Mouse (Mus musculus): ENCODE results near the gene Smap1.

The Smap1 gene

GRCm38 (mm10) chr1:23922530-23922884 lies 390 bp upstream of the Smap1 start:
- DNase-seq (ENCODE audit: extremely low spot score, low read depth, low spot score): no peak

GRCm38 (mm10) chr1:23920275-23920674 lies 1.8 kb downstream of the Smap1 start:
- no peak for DNase-seq (ENCODE audit: extremely low spot score, low read depth, low spot score)

- no peak for DNase-seq (ENCODE audit: extremely low spot score, low read depth, low spot score)
These were observed 3.0 kb downstream of the Smap1 start for GRCm38 (mm10) chr1:23919086-23919485.

GRCm38 (mm10) chr1:23915483-23915882 lies 6.6 kb downstream of the Smap1 start:
- DNase-seq (ENCODE audit: extremely low spot score, low read depth, low spot score): no peak

- no peak for DNase-seq (ENCODE audit: extremely low spot score, low read depth, low spot score)
These were observed 9.1 kb downstream of the Smap1 start for GRCm38 (mm10) chr1:23912988-23913387.

GRCm38 (mm10) chr1:23906082-23906481 lies 16.0 kb downstream of the Smap1 start:
- DNase-seq (ENCODE audit: extremely low spot score, low read depth, low spot score): no peak

- DNase-seq (ENCODE audit: extremely low spot score, low read depth, low spot score): no peak
These were observed 18.8 kb downstream of the Smap1 start for GRCm38 (mm10) chr1:23903340-23903739.

- DNase-seq (ENCODE audit: extremely low spot score, low read depth, low spot score): no peak
These were observed 19.4 kb downstream of the Smap1 start for GRCm38 (mm10) chr1:23902736-23903135.

- DNase-seq (ENCODE audit: extremely low spot score, low read depth, low spot score): no peak
These were observed 22.5 kb downstream of the Smap1 start for GRCm38 (mm10) chr1:23899647-23900020.

- DNase-seq (ENCODE audit: extremely low spot score, low read depth, low spot score): no peak
These were observed 23.0 kb downstream of the Smap1 start for GRCm38 (mm10) chr1:23899020-23899646.

GRCm38 (mm10) chr1:23892072-23892471 lies 30.0 kb downstream of the Smap1 start:
- no peak for DNase-seq (ENCODE audit: extremely low spot score, low read depth, low spot score)

- no peak for DNase-seq (ENCODE audit: extremely low spot score, low read depth, low spot score)
These were observed 37.2 kb downstream of the Smap1 start for GRCm38 (mm10) chr1:23884914-23885313.

- DNase-seq (ENCODE audit: extremely low spot score, low read depth, low spot score): no peak
These were observed 37.9 kb downstream of the Smap1 start for GRCm38 (mm10) chr1:23884087-23884668.

- DNase-seq (ENCODE audit: extremely low spot score, low read depth, low spot score): no peak
These were observed 39.4 kb downstream of the Smap1 start for GRCm38 (mm10) chr1:23882681-23883080.

- no peak for DNase-seq (ENCODE audit: extremely low spot score, low read depth, low spot score)
These were observed 49.9 kb downstream of the Smap1 start for GRCm38 (mm10) chr1:23872194-23872593.

- no peak for DNase-seq (ENCODE audit: extremely low spot score, low read depth, low spot score)
These were observed 54.7 kb downstream of the Smap1 start for GRCm38 (mm10) chr1:23867350-23867862.

- DNase-seq (ENCODE audit: extremely low spot score, low read depth, low spot score): no peak
These were observed 56.6 kb downstream of the Smap1 start for GRCm38 (mm10) chr1:23865566-23865965.

GRCm38 (mm10) chr1:23860944-23861343 lies 61.2 kb downstream of the Smap1 start:
- DNase-seq (ENCODE audit: extremely low spot score, low read depth, low spot score): no peak

- DNase-seq (ENCODE audit: extremely low spot score, low read depth, low spot score): no peak
These were observed 66.5 kb downstream of the Smap1 start for GRCm38 (mm10) chr1:23855623-23856022.

- DNase-seq (ENCODE audit: extremely low spot score, low read depth, low spot score): no peak
These were observed 76.0 kb downstream of the Smap1 start for GRCm38 (mm10) chr1:23846044-23846680.

GRCm38 (mm10) chr1:23845007-23845406 lies 77.1 kb downstream of the Smap1 start:
- no peak for DNase-seq (ENCODE audit: extremely low spot score, low read depth, low spot score)

GRCm38 (mm10) chr1:23843790-23844189 lies 78.3 kb downstream of the Smap1 start:
- no peak for DNase-seq (ENCODE audit: extremely low spot score, low read depth, low spot score)
